Mouse (Mus musculus) hindbrain, embryonic 13.5 days (tissue): ENCODE measurements around the gene Hoxb8. TPM values are rescaled to one million over a fixed set of nuclear protein-coding genes. Genes with fewer than 3 reads are reported as not detected.

Experiments
- ATAC-seq: fragments of 200-750 bp; cut with Nextera tagmentation; 2 replicates; pipeline ENCODE4 v1.8.0; 2017; ENCODE audit warnings: moderate TSS enrichment; ENCODE audit not compliant: low FRiP score
- H3K27ac ChIP-seq: fragments of 300-500 bp; sonication (generic); 2 replicates; pipeline ENCODE4 v1.5.1; 2015; ENCODE audit warnings: inconsistent platforms, mild to moderate bottlenecking, moderate library complexity
- H3K27me3 ChIP-seq: fragments of 300-500 bp; sonication (generic); 2 replicates; pipeline ENCODE4 v1.6.1; 2015; ENCODE audit warnings: mild to moderate bottlenecking, inconsistent platforms
- H3K36me3 ChIP-seq: fragments of 300-500 bp; sonication (generic); 2 replicates; pipeline ENCODE4 v1.6.1; 2015; ENCODE audit warnings: mild to moderate bottlenecking, inconsistent platforms
- H3K4me1 ChIP-seq: fragments of 300-500 bp; sonication (generic); replicated peaks from 2 replicates; pipeline ENCODE4 v1.6.1; 2015; ENCODE audit warnings: inconsistent platforms
- H3K4me2 ChIP-seq: fragments of 300-500 bp; sonication (generic); 2 replicates; pipeline ENCODE4 v1.6.1; 2015; ENCODE audit warnings: inconsistent platforms, mild to moderate bottlenecking, moderate library complexity
- H3K4me3 ChIP-seq: fragments of 300-500 bp; sonication (generic); 2 replicates; pipeline ENCODE4 v1.5.1; 2015; ENCODE audit warnings: mild to moderate bottlenecking, inconsistent platforms
- H3K9ac ChIP-seq: fragments of 300-500 bp; sonication (generic); 2 replicates; pipeline ENCODE4 v1.6.1; 2015; ENCODE audit warnings: mild to moderate bottlenecking, inconsistent platforms
- H3K9me3 ChIP-seq: fragments of 300-500 bp; sonication (generic); 2 replicates; pipeline ENCODE4 v1.6.1; 2016; ENCODE audit warnings: inconsistent platforms
- whole genome bisulfite sequencing: fragments of 180-500 bp; shearing (Covaris S2); methylation state at CpG from one replicate; pipeline ENCODE4 v1.1.7; 2015; 5-methylcytosine and 5-hydroxymethylcytosine counted together
- polyA plus RNA-seq: library from polyadenylated mRNA; unstranded; fragments of >200 nt; fragmentation: Nextera tagmentation; extraction: Ambion mirVana; gene quantifications from 2 replicates; pipeline ENCODE4 v1.2.1, GENCODE M21; 2015

The Hoxb8 gene
- polyA plus RNA-seq, 1 experiment from 2014 or later, result 27.2 TPM

GRCm38 (mm10) chr11:96309288-96309687, 27.6 kb downstream of the Hoxb8 start:
- Histone ChIP-seq H3K9me3 (no peaks in the 10 kb centered on the region), H3K4me3 (peak overlapping the region; percentile 57), H3K27me3 (peaks cover 99% of the 10 kb centered on the region), H3K36me3 (no peaks in the 10 kb centered on the region), H3K4me1 (peaks cover 26% of the 10 kb centered on the region), H3K27ac (peak overlapping the region; percentile 100), H3K4me2 (peak overlapping the region; percentile 83), H3K9ac (peak overlapping the region; percentile 99)
- no peak for ATAC-seq
- 9% methylated on average over 4 of the region's 4 CpGs for WGBS

- ATAC-seq, result no peak
- Histone ChIP-seq H3K9ac (peak overlapping the region; percentile 99), H3K4me1 (peaks cover 26% of the 10 kb centered on the region), H3K4me2 (peak overlapping the region; percentile 83), H3K4me3 (peak overlapping the region; percentile 57), H3K27me3 (peaks cover 99% of the 10 kb centered on the region), H3K27ac (peak overlapping the region; percentile 100), H3K36me3 (no peaks in the 10 kb centered on the region), H3K9me3 (no peaks in the 10 kb centered on the region)
- 3% methylated on average over 20 of the region's 20 CpGs for WGBS
Measured at GRCm38 (mm10) chr11:96310183-96310938, 28.7 kb downstream of the Hoxb8 start.

- Histone ChIP-seq H3K4me3 (peak overlapping the region; percentile 57), H3K9me3 (no peaks in the 10 kb centered on the region), H3K27me3 (peaks cover 99% of the 10 kb centered on the region), H3K27ac (peak overlapping the region; percentile 100), H3K4me1 (peaks cover 22% of the 10 kb centered on the region), H3K4me2 (peak overlapping the region; percentile 83), H3K9ac (peak overlapping the region; percentile 99), H3K36me3 (no peaks in the 10 kb centered on the region)
- no peak for ATAC-seq
- WGBS, result 6% methylated on average over 6 of the region's 6 CpGs
Measured at GRCm38 (mm10) chr11:96311097-96311496, 29.4 kb downstream of the Hoxb8 start.

- peak; percentile 79 for ATAC-seq
- peak overlapping the region; percentile 57 for H3K4me3 ChIP-seq
- H3K4me1 ChIP-seq, result peaks cover 22% of the 10 kb centered on the region
- peak overlapping the region; percentile 83 for H3K4me2 ChIP-seq
- H3K9ac ChIP-seq, result peak overlapping the region; percentile 99
- no peaks in the 10 kb centered on the region for H3K9me3 ChIP-seq
- H3K27me3 ChIP-seq, result peaks cover 97% of the 10 kb centered on the region
- H3K36me3 ChIP-seq, result no peaks in the 10 kb centered on the region
- peak overlapping the region; percentile 100 for H3K27ac ChIP-seq
- WGBS, result under 1% methylated on average over 31 of the region's 31 CpGs
Measured at GRCm38 (mm10) chr11:96311520-96312417, 30.1 kb downstream of the Hoxb8 start.

GRCm38 (mm10) chr11:96313134-96313533, 31.4 kb downstream of the Hoxb8 start:
- Histone ChIP-seq H3K27ac (peak overlapping the region; percentile 100), H3K9me3 (no peaks in the 10 kb centered on the region), H3K4me1 (peaks cover 25% of the 10 kb centered on the region), H3K4me3 (peak overlapping the region; percentile 57), H3K27me3 (peaks cover 93% of the 10 kb centered on the region), H3K9ac (peak overlapping the region; percentile 99), H3K4me2 (peak overlapping the region; percentile 83), H3K36me3 (no peaks in the 10 kb centered on the region)
- ATAC-seq, result no peak
- 18% methylated on average over 2 of the region's 2 CpGs for WGBS

GRCm38 (mm10) chr11:96313806-96314428, 32.2 kb downstream of the Hoxb8 start:
- no peak for ATAC-seq
- Histone ChIP-seq H3K36me3 (no peaks in the 10 kb centered on the region), H3K9me3 (no peaks in the 10 kb centered on the region), H3K4me3 (peak overlapping the region; percentile 57), H3K27me3 (peaks cover 90% of the 10 kb centered on the region), H3K4me1 (peaks cover 25% of the 10 kb centered on the region), H3K27ac (peak overlapping the region; percentile 100), H3K4me2 (peak overlapping the region; percentile 83), H3K9ac (peak overlapping the region; percentile 99)
- WGBS, result 3% methylated on average over 12 of the region's 12 CpGs

GRCm38 (mm10) chr11:96314671-96315343, 33.1 kb downstream of the Hoxb8 start:
- peak overlapping the region; percentile 57 for H3K4me3 ChIP-seq
- peak overlapping the region; percentile 99 for H3K9ac ChIP-seq
- under 1% methylated on average over 34 of the region's 34 CpGs for WGBS
- no peaks in the 10 kb centered on the region for H3K9me3 ChIP-seq
- peak overlapping the region; percentile 100 for H3K27ac ChIP-seq
- H3K36me3 ChIP-seq, result no peaks in the 10 kb centered on the region
- H3K4me1 ChIP-seq, result peaks cover 23% of the 10 kb centered on the region
- H3K27me3 ChIP-seq, result peaks cover 90% of the 10 kb centered on the region
- ATAC-seq, result no peak
- peak overlapping the region; percentile 83 for H3K4me2 ChIP-seq

GRCm38 (mm10) chr11:96315344-96315681, 33.6 kb downstream of the Hoxb8 start:
- H3K27me3 ChIP-seq, result peaks cover 90% of the 10 kb centered on the region
- peaks cover 18% of the 10 kb centered on the region for H3K4me1 ChIP-seq
- H3K4me3 ChIP-seq, result peak overlapping the region; percentile 57
- peak overlapping the region; percentile 100 for H3K27ac ChIP-seq
- no peak for ATAC-seq
- H3K36me3 ChIP-seq, result no peaks in the 10 kb centered on the region
- H3K9ac ChIP-seq, result peak overlapping the region; percentile 99
- 2% methylated on average over 5 of the region's 5 CpGs for WGBS
- no peaks in the 10 kb centered on the region for H3K9me3 ChIP-seq
- H3K4me2 ChIP-seq, result peak overlapping the region; percentile 83

- Histone ChIP-seq H3K9ac (peak overlapping the region; percentile 99), H3K36me3 (no peaks in the 10 kb centered on the region), H3K27ac (peak overlapping the region; percentile 100), H3K27me3 (peaks cover 89% of the 10 kb centered on the region), H3K4me3 (peak overlapping the region; percentile 57), H3K9me3 (no peaks in the 10 kb centered on the region), H3K4me2 (peak overlapping the region; percentile 83), H3K4me1 (peaks cover 10% of the 10 kb centered on the region)
- ATAC-seq, result no peak
- WGBS, result 5% methylated on average over 18 of the region's 18 CpGs
Measured at GRCm38 (mm10) chr11:96316696-96317607, 35.2 kb downstream of the Hoxb8 start.

GRCm38 (mm10) chr11:96317608-96318367, 36.1 kb downstream of the Hoxb8 start, which contains the start of gene Hoxb4:
Gene Hoxb4 (plus strand): TSS chr11:96318267.
- Histone ChIP-seq H3K4me3 (peak within 1 kb of the TSS; percentile 57), H3K27ac (peak within 1 kb of the TSS; percentile 100), H3K36me3 (no peaks in the 10 kb centered on the region), H3K9ac (peak within 1 kb of the TSS; percentile 99), H3K4me2 (peak within 1 kb of the TSS; percentile 83), H3K9me3 (no peaks in the 10 kb centered on the region), H3K27me3 (peaks cover 88% of the 10 kb centered on the region), H3K4me1 (peaks cover 3% of the 10 kb centered on the region)
- peak; percentile 52 for ATAC-seq
- 1% methylated on average over 28 of the region's 28 CpGs for WGBS
